Mouse (Mus musculus) lung, postnatal 0 days (tissue): ENCODE measurements at regions not wholly inside any gene's neighbourhood (a gene's known extent, or its start where the extent isn't known, plus 50 kb on each side); places are given as distances from the start of the nearest gene placed in this dataset.

Experiments
- CTCF ChIP-seq: IDR thresholded peaks from 2 replicates; pipeline ENCODE4 v1.5.1; 2016; ENCODE audit warnings: antibody characterized with exemption, mild to moderate bottlenecking
- EP300 ChIP-seq: IDR thresholded peaks from 2 replicates; pipeline ENCODE4 v1.6.1; 2016; ENCODE audit warnings: antibody characterized with exemption, mild to moderate bottlenecking, control low read depth

DNA sequence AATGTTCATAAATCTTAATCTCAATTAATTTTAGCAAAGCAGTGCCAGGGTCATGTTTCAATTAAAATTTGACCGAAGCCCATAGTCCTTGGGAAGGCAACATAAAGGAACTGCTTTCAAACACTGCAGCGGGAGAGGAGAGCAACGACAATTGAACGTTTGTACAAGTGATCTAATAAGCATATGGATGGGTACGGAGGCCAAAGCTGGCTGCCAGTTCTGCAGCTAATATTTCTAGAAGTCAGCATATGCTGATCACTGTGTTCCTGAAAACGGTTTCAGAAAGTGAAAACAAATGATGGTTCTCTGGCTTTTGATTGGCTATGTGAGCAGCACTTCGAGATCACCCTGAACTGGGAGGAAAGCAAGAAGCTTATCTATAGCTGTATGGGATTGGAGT is 233.6 kb upstream of the Gm15217 start:
- TF ChIP-seq CTCF (no peak), EP300 (no peak)
